Mouse (Mus musculus): ENCODE measurements around the gene Zfp821. TPM values are rescaled to one million over a fixed set of nuclear protein-coding genes. Genes with fewer than 3 reads are reported as not detected.

Gene Zfp821
- 10 to 100 TPM in 1 of 2 experiments, 1 to 10 TPM in 1; 9.9 to 11.4 TPM for polyA plus RNA-seq (2017; shearing (Covaris generic))

GRCm38 (mm10) chr8:109705320-109706075, at the start of gene Zfp821:
Gene Zfp821 (plus strand): TSS chr8:109705546.

DNA sequence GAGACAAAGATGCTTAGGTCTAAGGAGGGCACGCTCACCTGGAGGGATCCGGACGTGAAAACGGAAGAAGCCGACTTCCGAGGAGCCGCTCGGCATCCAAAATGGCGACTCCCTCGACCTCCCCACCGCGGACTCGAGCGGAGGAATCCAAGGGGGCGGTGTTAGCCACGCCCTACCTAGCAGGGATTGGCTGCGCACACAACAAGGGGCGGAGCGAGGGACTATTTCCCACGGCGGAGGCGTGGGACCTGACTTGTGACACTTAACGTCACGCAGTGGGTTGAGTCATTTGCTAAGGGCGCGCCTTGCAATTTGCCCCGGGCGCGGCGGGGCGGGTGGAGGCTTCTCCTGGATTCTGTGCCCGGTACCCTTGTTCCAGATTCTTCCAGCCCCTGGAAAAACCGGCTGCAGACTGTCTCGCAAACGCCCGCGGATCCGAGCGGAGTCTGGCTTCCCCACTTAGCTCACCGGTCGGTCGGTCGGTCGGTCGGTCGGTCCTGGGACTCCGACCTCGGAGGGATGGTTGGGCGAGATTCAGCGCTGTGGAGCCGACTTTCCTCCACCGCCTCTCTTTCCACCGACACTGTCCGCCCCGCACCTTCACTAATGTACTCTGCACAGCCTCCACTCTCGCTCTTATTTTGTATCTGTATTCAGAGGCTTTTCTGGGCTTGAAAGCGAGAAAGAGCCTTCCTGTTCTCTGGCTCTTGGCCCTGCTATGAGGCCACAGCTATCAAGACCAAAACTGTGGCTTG, 12.0 kb upstream of the Zfp821 start, which contains the start of gene Ist1:
TSS of gene Ist1 (minus strand) at position 115 of the 755 bp plus-strand sequence.

DNA sequence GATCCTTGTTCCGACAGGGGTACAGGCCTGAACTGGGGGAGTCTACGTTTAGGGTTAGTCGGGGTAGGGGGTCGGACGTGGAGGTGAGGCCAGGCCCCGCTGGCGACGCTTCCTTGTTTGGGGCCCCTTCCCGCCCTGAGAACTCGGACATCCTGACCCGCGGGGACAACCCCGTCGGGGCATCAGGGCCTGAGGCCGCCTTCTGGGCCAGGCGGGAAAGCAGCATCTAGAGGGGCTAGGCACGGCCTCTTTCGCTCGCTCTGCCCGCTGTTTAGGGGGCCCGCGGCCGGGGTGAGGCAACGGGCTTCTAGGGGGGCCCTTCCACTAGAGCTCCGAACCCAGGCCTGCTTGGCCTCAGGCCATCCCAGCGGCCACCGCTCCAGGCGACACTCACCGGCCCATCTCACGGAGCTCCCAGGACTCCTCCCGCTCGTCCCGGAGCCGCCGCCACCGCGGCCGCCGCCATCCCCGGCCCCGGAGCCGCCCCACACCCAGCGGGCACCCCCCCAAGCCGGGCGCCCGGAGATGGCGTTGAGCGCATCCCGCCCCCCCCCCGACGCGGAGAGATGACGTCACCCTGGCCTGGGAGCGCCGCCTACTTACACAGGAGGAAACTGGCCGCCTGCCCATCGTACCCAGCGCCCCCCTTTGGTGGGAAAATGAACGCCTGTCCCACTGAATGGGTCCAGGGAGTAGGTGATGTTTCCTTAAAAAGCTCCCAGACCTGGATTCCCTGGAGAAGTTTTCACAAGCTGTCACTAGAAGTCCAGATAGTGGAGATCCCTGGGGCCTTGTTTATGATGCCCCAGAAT, 32.1 kb downstream of the Zfp821 start, which contains the start of gene Atxn1l:
TSS of gene Atxn1l (minus strand) at position 503 of the 812 bp plus-strand sequence.

Other genes starting within 250 kb of the Zfp821 start
- under 1 TPM in 1 of 2 experiments, not detected in 1; 0.10 TPM for gene Pmfbp1, start 211.5 kb upstream of the Zfp821 start, polyA plus RNA-seq (2017; shearing (Covaris generic))
- 10 to 100 TPM; 13.5 to 23.9 TPM for gene Dhx38, start 139.7 kb upstream of the Zfp821 start, polyA plus RNA-seq (2017; shearing (Covaris generic))
- gene Txnl4b, start 139.7 kb upstream of the Zfp821 start, polyA plus RNA-seq (2017; shearing (Covaris generic)): 1 to 10 TPM; 4.3 to 5.0 TPM
- under 1 TPM in 1 of 2 experiments, not detected in 1; 0.24 TPM for gene Hp, start 126.4 kb upstream of the Zfp821 start, polyA plus RNA-seq (2017; shearing (Covaris generic))
- 10 to 100 TPM; 22.5 to 33.6 TPM for gene Dhodh, start 96.9 kb upstream of the Zfp821 start, polyA plus RNA-seq (2017; shearing (Covaris generic))
- gene Pkd1l3, start 91.0 kb upstream of the Zfp821 start, polyA plus RNA-seq (2017; shearing (Covaris generic)): 1 to 10 TPM in 1 of 2 experiments, under 1 TPM in 1; 0.81 to 1.4 TPM
- gene Ist1, start 12.3 kb upstream of the Zfp821 start, polyA plus RNA-seq (2017; shearing (Covaris generic)): 100 to 1,000 TPM; 110 to 140 TPM
- 1 to 10 TPM; 2.5 to 2.6 TPM for gene Atxn1l, start 32.2 kb downstream of the Zfp821 start, polyA plus RNA-seq (2017; shearing (Covaris generic))
- gene Ap1g1, start 73.0 kb downstream of the Zfp821 start, polyA plus RNA-seq (2017; shearing (Covaris generic)): 10 to 100 TPM; 39.3 to 51.7 TPM
- under 1 TPM; 0.26 to 0.50 TPM for gene Phlpp2, start 163.0 kb downstream of the Zfp821 start, polyA plus RNA-seq (2017; shearing (Covaris generic))

Measured in activated CD4-positive, CD25-positive, alpha-beta regulatory T cell (primary cell).